Mouse (Mus musculus): ENCODE results near the gene Vps41. TPM values are rescaled to one million over a fixed set of nuclear protein-coding genes. Genes with fewer than 3 reads are reported as not detected.

The Vps41 gene
- total and polyA plus RNA-seq, 3 experiments = 2.4 to 106 (median 93.7) TPM

DNA sequence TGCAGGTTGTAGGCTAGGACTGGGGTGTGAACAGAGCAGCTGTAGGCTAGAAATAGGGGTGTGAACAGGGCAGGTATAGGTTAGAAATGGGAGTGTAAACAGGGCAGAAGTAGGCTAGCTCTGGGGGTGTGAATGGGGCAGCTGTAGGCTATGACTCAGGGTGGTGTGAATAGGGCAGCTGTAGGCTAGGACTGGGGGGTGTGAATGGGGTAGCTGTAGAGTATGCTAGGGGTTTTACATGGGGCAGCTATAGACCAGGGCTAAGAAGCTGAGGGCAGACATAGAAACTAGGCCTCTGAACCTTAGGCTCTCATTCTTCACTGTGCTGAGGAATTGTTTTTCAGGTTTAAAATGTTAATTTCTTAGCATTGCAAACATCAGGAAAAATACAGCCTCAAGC is 132.5 kb downstream of the Vps41 start:
- no peak overlapping the region for H3K4me3 ChIP-seq (ENCODE audit: low read depth, low read length)
- DNase-seq (ENCODE audit: low spot score) (no peak), ATAC-seq (ENCODE audit: extremely low read depth, insufficient number of reproducible peaks, low FRiP score, poor library complexity, severe bottlenecking) (no peak)
- no peaks in the 10 kb centered on the region for H3K27me3 ChIP-seq (ENCODE audit: insufficient read depth, low read length)
- peaks cover 65% of the 10 kb centered on the region for H3K36me3 ChIP-seq (replicated peaks)
- H3K9me3 ChIP-seq (replicated peaks) = no peaks in the 10 kb centered on the region
- TF ChIP-seq CTCF (IDR thresholded peaks at IDR 0.05; ENCODE audit: low read depth, low read length) = no peak
- TF ChIP-seq POLR2AphosphoS5 (IDR thresholded peaks at IDR 0.05; ENCODE audit: insufficient replicate concordance, low read depth, low read length) = no peak
- no peak for TF ChIP-seq GATA2 (IDR thresholded peaks at IDR 0.05; ENCODE audit: borderline replicate concordance, low read depth, low read length)
- no peak for TF ChIP-seq GATA1 (IDR thresholded peaks at IDR 0.05; ENCODE audit: borderline replicate concordance, low read length)
- no peak for TF ChIP-seq TAL1 (conservative IDR thresholded peaks at IDR 0.05; ENCODE audit: low read depth, low read length)
- H3K4me1 ChIP-seq (ENCODE audit: insufficient read depth, low read depth, low read length) = no peaks in the 10 kb centered on the region

- TF ChIP-seq CTCF (IDR thresholded peaks at IDR 0.05; ENCODE audit: low read depth, low read length) = no peak
- no peak for TF ChIP-seq GATA2 (IDR thresholded peaks at IDR 0.05; ENCODE audit: borderline replicate concordance, low read depth, low read length)
- TF ChIP-seq POLR2AphosphoS5 (IDR thresholded peaks at IDR 0.05; ENCODE audit: insufficient replicate concordance, low read depth, low read length) = no peak
- no peak for TF ChIP-seq TAL1 (conservative IDR thresholded peaks at IDR 0.05; ENCODE audit: low read depth, low read length)
- no peak for TF ChIP-seq GATA1 (IDR thresholded peaks at IDR 0.05; ENCODE audit: borderline replicate concordance, low read length)
- peaks cover 64% of the 10 kb centered on the region for H3K36me3 ChIP-seq (replicated peaks)
- no peaks in the 10 kb centered on the region for H3K4me1 ChIP-seq (ENCODE audit: insufficient read depth, low read depth, low read length)
- DNase-seq (ENCODE audit: low spot score) = no peak
- H3K4me3 ChIP-seq (ENCODE audit: low read depth, low read length) = no peak overlapping the region
- H3K27me3 ChIP-seq (ENCODE audit: insufficient read depth, low read length) = no peaks in the 10 kb centered on the region
- H3K9me3 ChIP-seq (replicated peaks) = no peaks in the 10 kb centered on the region
- no peak for ATAC-seq (ENCODE audit: extremely low read depth, insufficient number of reproducible peaks, low FRiP score, poor library complexity, severe bottlenecking)
Observed at GRCm38 (mm10) chr13:18851182-18851581, 134.1 kb downstream of the Vps41 start.

DNA sequence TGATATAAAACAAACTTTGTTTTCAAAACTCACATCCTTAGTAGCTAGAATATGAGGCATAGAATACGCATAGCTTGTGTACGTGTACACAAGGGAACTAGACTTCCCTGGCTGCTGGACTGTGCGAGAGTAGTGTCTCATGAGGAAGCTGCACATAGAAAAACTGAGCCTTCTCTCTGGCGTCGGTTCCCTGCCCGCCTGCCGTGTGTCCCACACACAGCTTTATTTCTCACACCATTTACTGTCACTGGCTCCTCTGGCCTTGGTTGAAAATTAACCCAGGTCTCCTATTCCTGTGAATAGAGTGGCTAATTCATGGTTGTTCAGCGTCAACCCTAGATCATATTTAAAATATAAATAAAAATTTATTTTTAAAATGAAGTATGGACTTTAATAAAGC is 135.6 kb downstream of the Vps41 start:
- ATAC-seq (ENCODE audit: extremely low read depth, insufficient number of reproducible peaks, low FRiP score, poor library complexity, severe bottlenecking) (no peak), DNase-seq (ENCODE audit: low spot score) (no peak)
- TF ChIP-seq GATA1 (IDR thresholded peaks at IDR 0.05; ENCODE audit: borderline replicate concordance, low read length) (no peak), POLR2AphosphoS5 (IDR thresholded peaks at IDR 0.05; ENCODE audit: insufficient replicate concordance, low read depth, low read length) (no peak), CTCF (IDR thresholded peaks at IDR 0.05; ENCODE audit: low read depth, low read length) (no peak), GATA2 (IDR thresholded peaks at IDR 0.05; ENCODE audit: borderline replicate concordance, low read depth, low read length) (no peak), TAL1 (conservative IDR thresholded peaks at IDR 0.05; ENCODE audit: low read depth, low read length) (no peak)

DNA sequence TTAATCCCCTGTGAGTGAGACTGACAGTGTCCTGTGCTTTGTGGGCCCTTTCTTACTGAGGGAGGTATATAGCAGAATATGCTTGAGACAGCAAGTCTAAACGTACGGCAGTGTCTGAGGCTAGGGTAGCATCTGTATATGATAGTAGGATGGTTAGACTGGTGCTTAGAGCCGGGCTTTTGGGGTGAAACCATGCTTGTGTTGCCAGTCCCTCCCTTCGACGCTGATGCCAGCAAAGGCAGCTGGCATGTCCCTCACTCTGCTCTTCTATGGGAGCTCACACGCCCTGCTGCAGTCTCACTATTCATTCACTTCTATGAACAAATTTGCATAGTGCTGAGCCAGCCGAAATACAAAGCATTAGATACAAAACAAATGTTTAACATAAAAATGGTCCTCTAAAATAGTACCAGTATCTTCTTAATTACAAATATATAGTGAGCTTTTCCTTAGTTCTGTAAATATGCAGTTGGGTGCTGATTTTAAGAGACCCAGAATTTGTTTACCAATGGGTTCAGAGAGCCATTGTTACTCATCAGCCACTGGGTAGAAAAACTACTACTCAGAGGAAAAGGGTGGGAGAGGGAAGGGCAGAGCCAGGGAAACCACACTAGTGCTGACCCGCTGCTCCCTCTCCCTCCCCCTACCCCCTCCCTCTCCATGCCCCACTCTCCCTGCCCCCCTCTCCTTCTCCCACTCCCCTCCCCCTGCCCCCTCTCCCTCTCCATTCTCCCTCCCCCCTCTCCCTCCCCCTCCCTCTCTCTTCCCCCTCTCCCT is 139.1 kb downstream of the Vps41 start:
- ATAC-seq (ENCODE audit: extremely low read depth, insufficient number of reproducible peaks, low FRiP score, poor library complexity, severe bottlenecking) (no peak), DNase-seq (ENCODE audit: low spot score) (no peak)
- no peak overlapping the region for H3K4me3 ChIP-seq (ENCODE audit: low read depth, low read length)
- TF ChIP-seq POLR2AphosphoS5 (IDR thresholded peaks at IDR 0.05; ENCODE audit: insufficient replicate concordance, low read depth, low read length) (no peak), CTCF (IDR thresholded peaks at IDR 0.05; ENCODE audit: low read depth, low read length) (no peak)
- H3K36me3 ChIP-seq (replicated peaks) = peaks cover 63% of the 10 kb centered on the region
- no peaks in the 10 kb centered on the region for H3K4me1 ChIP-seq (ENCODE audit: insufficient read depth, low read depth, low read length)
- no peaks in the 10 kb centered on the region for H3K27me3 ChIP-seq (ENCODE audit: insufficient read depth, low read length)
- no peaks in the 10 kb centered on the region for H3K9me3 ChIP-seq (replicated peaks)

More for the DNA sequence above, 135.6 kb downstream of the Vps41 start:
- no peaks in the 10 kb centered on the region for H3K9me3 ChIP-seq (replicated peaks)
- H3K27me3 ChIP-seq (ENCODE audit: insufficient read depth, low read length) = no peaks in the 10 kb centered on the region
- H3K36me3 ChIP-seq (replicated peaks) = peaks cover 63% of the 10 kb centered on the region
- H3K4me1 ChIP-seq (ENCODE audit: insufficient read depth, low read depth, low read length) = no peaks in the 10 kb centered on the region
- no peak overlapping the region for H3K4me3 ChIP-seq (ENCODE audit: low read depth, low read length)

DNA sequence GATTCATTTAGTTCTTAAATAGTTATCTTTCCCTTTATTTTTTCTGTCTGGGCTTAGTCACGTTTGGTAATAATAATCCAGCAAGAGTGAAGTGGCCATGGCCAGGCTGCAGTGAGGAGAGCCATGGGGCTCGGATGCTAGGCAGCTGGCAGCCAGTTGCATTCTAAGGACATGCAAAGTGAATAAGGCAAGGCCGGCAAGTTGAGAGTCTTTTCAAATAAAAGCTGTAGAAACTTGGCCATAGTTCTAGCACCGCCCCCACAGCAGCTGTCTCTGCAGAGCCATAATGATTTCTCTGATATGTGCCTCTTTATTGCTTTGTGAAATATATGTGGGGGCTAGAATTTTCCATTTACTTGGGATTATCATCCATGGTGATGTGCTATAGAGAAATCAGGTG is 141.1 kb downstream of the Vps41 start:
- TF ChIP-seq GATA1 (IDR thresholded peaks at IDR 0.05; ENCODE audit: borderline replicate concordance, low read length) (no peak), CTCF (IDR thresholded peaks at IDR 0.05; ENCODE audit: low read depth, low read length) (no peak), GATA2 (IDR thresholded peaks at IDR 0.05; ENCODE audit: borderline replicate concordance, low read depth, low read length) (no peak), TAL1 (conservative IDR thresholded peaks at IDR 0.05; ENCODE audit: low read depth, low read length) (no peak), POLR2AphosphoS5 (IDR thresholded peaks at IDR 0.05; ENCODE audit: insufficient replicate concordance, low read depth, low read length) (no peak)
- H3K36me3 ChIP-seq (replicated peaks) = peaks cover 63% of the 10 kb centered on the region
- no peaks in the 10 kb centered on the region for H3K27me3 ChIP-seq (ENCODE audit: insufficient read depth, low read length)
- DNase-seq (ENCODE audit: low spot score) (no peak), ATAC-seq (ENCODE audit: extremely low read depth, insufficient number of reproducible peaks, low FRiP score, poor library complexity, severe bottlenecking) (no peak)
- H3K4me1 ChIP-seq (ENCODE audit: insufficient read depth, low read depth, low read length) = no peaks in the 10 kb centered on the region
- H3K4me3 ChIP-seq (ENCODE audit: low read depth, low read length) = no peak overlapping the region
- H3K9me3 ChIP-seq (replicated peaks) = no peaks in the 10 kb centered on the region

- H3K4me1 ChIP-seq (ENCODE audit: insufficient read depth, low read depth, low read length) = no peaks in the 10 kb centered on the region
- peaks cover 66% of the 10 kb centered on the region for H3K36me3 ChIP-seq (replicated peaks)
- no peaks in the 10 kb centered on the region for H3K9me3 ChIP-seq (replicated peaks)
- DNase-seq (ENCODE audit: low spot score) (no peak), ATAC-seq (ENCODE audit: extremely low read depth, insufficient number of reproducible peaks, low FRiP score, poor library complexity, severe bottlenecking) (no peak)
- H3K27me3 ChIP-seq (ENCODE audit: insufficient read depth, low read length) = no peaks in the 10 kb centered on the region
- H3K4me3 ChIP-seq (ENCODE audit: low read depth, low read length) = no peak overlapping the region
- TF ChIP-seq GATA2 (IDR thresholded peaks at IDR 0.05; ENCODE audit: borderline replicate concordance, low read depth, low read length) (no peak), TAL1 (conservative IDR thresholded peaks at IDR 0.05; ENCODE audit: low read depth, low read length) (no peak), GATA1 (IDR thresholded peaks at IDR 0.05; ENCODE audit: borderline replicate concordance, low read length) (no peak), POLR2AphosphoS5 (IDR thresholded peaks at IDR 0.05; ENCODE audit: insufficient replicate concordance, low read depth, low read length) (no peak), CTCF (IDR thresholded peaks at IDR 0.05; ENCODE audit: low read depth, low read length) (no peak)
Observed at GRCm38 (mm10) chr13:18859389-18859788, 142.3 kb downstream of the Vps41 start.
